Mouse (Mus musculus) monocyte, adult 2 months (primary cell): ENCODE data around the gene Nudt15.
A peak's percentile ranks its signal among the peaks of the same experiment; 100 is the strongest.
"Not testable (repeated sequence)": the region's sequence is repeated elsewhere in the genome, so short reads cannot be mapped to it uniquely, and the experiment has no call there.

Experiments
- DNase-seq, 2 experiments: peaks; one replicate each; pipeline ENCODE4 v3.0.0; 2022; ENCODE audit warnings: low spot score in 2 of 2, low read depth in 1 of 2

Nudt15 gene

DNA sequence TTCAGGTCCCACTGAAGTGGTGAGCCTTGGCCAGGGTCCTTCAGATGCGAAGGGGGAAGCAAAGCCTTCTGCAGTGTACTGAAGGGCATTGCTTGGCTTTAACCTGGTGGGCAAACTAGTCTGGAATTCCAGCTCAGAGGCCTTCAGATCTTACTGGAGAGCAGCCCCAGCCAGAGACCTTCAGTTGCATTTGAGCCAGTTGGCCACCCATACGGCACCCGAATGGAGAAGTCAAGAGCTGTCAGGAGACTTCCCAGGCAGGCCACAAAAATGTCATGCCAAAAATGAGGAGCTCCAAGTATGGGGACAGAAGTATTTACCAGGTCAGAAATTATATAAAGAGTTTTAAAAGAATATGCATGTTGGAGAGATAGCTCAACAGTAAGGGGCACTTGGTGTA, at the start of gene Nudt15:
Gene Nudt15, minus strand, starts transcription at position 192 of the 400 bp plus-strand sequence.
- no peak for DNase-seq

DNA sequence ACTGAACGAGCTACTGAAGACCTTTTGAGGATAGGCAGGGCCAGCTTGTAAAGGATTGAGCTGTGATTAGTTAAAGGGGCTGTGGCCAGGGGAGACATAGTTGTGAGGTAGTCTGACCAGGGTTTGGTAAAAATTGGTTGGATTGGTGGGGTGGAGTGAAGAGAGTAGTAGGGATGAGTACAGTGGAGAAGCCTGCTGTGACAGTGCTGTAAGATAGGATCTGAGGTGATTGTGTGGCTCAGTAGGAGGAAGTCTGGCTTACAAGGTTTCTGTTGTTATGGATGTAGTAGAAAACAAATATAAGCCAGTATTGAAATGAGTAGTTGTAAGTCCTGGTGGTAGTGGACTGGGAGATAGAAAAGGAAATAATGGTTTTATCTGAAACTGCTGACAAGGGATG, 44.1 kb upstream of the Nudt15 start:
- DNase-seq: no peak

DNA sequence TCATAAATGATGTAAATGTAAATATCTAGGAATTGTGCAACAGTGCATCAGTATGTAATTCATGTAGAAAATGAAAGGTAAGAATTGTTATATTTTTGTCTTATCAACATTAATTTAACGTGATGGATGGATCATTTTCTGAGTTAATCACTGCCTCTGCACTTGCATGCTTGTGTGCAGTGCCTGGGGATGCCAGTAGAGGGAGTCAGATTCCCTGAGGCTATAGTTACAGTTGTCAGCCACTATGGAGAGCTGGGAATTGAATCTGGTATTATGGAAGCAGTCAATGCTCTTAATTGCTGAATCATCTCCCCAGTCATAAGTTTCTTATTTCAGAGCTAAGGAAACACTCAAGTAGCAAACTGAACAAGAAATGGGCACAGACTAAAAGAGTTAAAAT, 40.0 kb upstream of the Nudt15 start:
- no peak for DNase-seq

DNA sequence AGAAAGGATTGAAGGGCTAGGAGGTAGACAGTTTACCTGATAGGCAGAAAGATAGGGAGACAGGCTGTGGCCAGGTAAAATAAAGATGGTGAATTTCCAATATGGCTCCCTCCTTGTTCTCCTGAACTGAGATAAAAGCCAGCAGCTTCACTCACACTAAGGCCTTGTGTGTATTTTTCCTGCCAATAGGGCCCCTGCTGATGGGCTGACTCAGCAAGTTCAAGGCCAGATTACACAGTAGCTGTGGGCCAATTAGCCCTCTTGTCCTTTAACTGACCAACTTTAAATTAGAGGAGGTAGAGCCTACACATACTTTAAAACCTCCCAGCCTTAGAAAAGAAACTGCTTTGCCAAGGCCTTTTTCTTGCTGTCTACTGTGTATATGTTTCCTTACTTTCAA, 28.3 kb upstream of the Nudt15 start:
- DNase-seq: no peak

DNA sequence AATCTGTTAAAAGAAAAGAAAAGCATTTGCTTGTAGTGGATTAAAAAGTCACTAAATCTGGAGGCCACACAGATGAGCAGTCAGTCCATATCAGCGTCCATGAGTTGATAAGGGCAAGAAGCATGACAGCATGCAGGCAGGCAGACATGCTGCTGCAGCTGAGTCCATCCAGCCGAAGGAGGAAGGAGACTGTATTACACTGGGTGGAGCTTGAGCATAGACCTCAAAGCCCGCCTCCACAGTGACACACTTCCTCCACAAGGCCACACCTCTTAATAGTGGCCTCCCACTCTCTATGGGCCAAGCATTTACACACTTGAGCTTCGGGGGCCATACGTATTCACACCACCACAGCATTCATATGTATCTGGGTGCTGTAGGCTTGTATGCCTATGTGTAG, 26.0 kb upstream of the Nudt15 start:
- DNase-seq: no peak

DNA sequence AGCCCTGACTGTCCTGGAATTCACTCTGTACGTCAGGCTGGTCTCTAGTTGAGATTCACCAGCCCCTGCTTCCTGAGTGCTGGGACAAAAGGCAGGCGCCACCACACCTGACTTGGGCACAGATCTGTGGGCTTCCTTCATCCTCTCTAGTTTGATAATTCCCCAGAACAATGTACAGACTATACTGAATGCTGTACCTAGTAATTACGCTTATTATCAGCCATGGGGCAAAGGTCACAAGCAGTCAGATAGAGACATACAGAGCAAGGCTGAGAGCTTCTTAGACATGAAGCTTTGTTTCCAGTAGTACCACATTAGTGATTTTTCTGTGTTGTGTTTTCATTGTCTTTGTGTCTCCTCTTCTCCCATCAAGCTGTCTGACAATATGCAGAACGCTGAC, 23.1 kb upstream of the Nudt15 start:
- no peak for DNase-seq

DNA sequence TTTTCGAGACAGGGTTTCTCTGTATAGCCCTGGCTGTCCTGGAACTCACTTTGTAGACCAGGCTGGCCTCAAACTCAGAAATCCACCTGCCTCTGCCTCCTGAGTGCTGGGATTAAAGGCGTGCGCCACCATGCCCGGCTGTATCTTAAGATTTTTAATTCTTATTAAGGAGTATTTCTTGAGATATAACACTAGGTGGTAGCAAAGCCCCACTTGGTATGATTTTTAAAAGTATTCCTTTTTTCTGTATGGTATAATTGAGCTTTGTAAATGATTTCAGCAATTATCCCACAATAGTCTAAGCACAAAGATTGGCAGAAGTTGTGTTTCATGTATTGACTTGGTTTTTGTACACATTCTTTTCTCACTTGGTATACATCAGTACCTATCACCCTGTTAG, 21.8 kb upstream of the Nudt15 start:
- not testable (repeated sequence) for DNase-seq

DNA sequence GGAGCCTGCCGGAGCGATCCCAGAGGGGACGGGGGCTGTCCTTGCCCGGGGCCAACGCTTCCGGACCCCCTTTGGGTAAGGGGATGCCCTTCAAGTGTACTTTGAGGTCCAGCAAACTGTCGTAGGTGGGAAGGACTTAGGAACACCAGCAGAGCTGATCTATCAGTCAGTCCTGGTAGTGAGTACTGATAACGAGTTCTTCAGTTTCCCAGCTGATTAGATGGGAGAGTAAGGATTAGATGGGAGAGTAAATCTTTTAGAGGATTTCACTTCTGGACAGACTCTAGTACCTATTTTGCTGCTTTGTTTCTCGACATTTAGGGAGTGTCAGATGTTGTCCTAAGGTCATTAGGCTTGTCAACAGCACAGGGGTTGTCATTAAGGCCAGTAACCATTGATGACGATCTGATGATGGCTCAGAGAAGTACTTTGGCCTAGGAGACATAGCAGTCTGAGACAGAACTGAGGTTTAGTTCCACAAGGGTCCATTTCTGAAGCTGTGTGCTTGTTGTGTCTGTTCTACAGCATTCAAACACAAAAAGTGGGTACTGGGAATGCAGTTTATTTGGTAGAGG, 5.2 kb upstream of the Nudt15 start:
- no peak for DNase-seq

DNA sequence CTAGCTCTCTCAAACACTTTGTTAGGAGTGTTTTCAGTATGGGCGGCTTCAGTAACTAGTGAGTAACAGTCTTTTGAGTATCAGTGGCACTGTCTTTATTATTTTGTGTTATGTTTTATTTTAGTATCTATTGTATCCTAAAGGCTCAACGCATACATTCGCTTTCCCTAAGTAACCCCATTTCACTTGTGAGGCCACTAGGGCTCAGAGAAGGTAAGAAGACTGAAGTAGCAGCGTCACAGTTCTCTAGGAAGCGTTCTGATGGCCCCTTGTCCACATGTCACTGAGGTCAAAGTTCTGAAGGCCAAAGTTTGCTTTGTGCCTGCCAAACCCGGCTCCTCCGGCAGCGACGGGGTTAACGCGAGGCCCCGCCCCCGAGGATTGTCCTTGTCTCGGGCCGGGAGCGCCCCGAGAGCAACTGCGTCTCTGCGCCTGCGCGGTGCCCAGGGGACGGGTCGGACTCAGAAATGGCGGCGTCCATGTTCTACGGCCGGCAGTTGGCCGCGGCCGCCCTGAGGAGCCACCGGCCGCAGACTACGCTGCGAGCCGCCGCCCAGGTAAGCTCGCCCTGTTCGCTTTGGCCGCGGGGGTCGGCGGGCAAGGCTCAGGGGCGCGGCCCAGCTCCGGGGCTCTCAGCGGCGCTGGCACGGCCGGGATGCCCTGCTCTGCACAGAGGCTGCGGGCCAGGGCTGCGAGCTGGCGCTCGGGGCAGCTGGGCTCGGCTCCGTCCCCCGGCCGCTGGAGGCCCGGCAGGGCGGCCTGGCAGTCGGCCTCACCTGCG, 4.5 kb upstream of the Nudt15 start:
- DNase-seq: peak; percentile 84 to 91

DNA sequence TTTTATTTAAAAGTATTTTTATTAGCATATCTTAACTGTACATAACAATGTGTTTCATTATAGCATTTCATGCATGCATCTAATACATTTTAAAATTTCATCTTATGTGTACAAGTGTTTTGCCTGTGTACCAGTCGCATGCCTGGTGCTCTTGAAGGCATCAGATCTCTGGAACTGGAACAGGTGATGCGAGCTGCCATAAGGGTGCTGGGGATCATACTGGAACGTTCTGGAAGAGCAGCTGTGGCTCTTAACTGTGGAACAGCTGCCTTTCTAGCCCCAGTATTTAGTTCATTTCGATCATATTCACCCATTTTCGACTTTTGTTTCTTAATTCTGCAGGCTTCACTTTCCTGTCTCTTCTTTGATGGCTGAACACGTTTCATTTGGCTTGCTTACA, 3.1 kb upstream of the Nudt15 start:
- no peak for DNase-seq

DNA sequence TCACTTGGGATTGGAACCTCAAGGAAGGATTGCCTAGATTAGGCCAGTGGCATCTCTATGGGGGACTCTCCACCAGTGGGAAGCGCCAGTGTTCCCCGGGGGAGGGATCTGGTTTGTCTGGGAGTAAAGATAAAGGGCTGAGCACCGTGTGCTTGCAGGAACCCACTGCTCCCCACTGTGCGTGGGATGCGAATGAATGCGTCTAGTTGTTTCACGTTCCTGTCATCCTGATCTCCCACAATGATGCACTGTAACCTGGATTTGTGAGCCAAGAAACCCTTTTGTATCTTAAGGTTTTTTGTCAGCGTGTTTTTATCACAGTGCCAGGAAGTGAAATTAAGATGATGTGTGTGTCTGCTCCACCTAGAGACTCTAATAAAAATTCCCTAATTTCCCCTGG, 2.7 kb upstream of the Nudt15 start:
- DNase-seq: no peak

DNA sequence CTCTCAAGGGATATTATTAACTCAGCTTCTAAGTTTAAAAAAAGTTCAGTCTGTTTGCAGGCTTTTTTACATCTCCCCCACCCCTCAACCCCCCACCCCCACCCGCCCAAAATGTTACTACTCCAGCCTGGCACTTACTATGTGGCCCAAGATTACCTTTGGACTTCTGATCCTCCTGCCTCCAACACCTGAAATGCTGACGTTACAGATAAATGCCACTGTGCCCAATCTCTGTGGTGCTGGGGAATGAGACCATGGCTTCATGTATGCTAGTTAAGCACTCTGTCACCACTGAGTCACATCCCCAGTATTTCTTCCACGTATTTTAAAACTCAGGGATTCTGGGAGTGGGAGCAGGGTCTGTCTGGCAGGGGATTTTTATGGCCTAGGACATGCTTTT, 2.2 kb upstream of the Nudt15 start:
- DNase-seq: no peak

DNA sequence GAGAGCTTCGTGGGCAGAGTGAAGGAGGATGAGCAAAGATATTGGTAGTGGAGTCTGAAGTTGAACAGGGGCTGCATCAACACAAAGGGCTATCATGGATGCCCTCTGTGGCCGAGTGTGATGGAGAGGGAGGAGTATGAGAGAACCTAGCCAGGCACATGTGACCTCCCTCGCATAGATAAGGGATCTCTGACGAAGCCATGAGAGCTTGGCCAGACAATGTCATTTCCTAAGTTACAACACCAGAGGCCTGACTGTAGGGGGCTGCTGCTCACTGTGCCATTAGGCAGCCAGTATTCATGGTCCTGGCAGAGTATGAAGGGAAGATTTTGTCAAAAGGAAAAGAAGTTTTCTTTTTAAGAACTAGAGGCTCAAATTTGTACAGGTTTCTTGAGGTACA, 1.0 kb downstream of the Nudt15 start:
- DNase-seq: no peak

DNA sequence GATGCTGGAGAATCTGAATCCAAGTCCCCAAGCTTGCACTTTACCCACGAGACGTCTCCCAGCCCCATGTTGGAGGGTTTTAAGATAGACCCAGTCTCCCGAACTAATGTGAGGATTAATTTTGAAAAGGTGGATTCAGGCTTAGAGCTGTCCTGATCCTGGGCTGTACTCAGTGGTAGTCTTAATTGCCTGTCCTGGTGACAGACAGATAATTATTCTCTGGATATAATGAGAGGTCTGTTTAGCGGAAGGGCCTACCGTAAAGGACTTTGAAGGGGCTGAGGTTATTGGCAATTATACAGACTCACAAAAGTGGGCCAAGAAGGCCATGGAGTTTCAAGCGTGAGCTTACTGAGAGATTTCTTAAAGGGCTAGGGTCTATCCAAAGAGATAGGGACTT, 4.3 kb downstream of the Nudt15 start:
- DNase-seq: no peak

DNA sequence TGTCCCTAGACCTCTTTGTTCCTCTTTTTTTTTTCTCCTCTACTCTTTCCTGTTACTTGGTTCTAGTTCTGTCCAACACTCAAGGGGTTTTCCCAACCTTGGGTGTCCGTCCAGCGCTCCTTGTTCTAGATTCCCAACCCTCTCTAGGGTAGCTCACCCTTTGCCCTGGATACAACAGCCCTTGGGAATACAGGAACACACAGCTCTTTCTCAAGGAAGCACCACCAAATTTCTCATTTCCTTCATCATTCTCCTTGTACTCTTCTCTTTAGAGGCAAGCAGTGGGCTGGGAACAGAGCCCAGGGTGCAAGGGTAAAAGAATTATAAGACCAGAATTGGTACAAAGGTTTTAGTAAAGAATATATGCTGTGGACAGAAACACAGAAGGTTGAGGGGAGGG, 12.4 kb downstream of the Nudt15 start:
- no peak for DNase-seq

DNA sequence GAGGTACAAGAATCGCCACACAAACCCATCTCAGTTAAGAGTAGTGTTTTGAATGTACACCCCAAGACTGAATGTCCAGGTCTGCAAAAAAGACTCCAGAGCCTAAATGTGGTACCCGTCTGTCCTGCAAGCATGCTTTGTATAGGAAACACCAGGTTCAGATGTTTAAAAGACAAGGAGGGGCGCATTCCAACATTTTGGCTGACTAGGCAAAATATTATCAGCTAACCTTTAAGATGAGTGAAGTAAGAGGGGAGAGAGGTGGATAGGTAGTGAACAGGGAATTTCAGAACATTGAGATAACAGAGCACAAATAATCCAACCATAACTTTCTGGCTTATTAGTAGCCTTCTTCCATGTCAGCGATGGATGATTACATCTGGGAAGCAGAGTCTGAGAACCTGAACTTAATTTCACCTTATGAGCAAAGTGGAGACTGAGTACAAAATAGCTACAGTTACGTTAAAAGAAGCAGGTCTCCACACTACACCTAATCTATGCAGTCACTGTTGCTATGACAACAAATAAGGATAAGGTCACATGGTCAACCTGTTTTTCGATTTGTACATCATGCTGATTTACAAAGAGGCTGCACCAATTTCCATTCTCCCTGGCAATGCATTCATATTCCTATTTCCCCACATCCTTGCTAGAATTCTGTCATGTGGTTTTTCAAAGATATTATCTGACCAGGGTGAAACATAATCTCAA, 14.1 kb downstream of the Nudt15 start:
- DNase-seq: no peak

DNA sequence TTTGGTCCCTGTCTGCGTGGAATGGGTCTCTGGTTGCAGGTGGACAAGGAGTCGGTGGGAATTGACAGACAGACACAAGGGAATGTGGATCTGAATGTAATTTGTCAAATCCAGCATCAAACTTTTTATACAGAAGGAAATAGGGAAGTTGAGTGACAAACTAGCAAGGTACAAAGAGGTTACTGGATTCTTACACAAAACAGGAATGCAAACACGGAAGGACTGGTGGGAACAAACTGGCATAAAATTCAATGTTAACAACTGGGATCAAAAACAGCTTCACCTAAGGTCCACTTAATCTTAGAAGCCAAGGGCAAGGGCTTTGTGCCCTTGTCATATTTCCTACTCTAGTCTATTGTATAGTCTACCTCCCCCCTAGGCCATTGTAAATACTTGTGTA, 19.4 kb downstream of the Nudt15 start:
- not testable (repeated sequence) for DNase-seq

DNA sequence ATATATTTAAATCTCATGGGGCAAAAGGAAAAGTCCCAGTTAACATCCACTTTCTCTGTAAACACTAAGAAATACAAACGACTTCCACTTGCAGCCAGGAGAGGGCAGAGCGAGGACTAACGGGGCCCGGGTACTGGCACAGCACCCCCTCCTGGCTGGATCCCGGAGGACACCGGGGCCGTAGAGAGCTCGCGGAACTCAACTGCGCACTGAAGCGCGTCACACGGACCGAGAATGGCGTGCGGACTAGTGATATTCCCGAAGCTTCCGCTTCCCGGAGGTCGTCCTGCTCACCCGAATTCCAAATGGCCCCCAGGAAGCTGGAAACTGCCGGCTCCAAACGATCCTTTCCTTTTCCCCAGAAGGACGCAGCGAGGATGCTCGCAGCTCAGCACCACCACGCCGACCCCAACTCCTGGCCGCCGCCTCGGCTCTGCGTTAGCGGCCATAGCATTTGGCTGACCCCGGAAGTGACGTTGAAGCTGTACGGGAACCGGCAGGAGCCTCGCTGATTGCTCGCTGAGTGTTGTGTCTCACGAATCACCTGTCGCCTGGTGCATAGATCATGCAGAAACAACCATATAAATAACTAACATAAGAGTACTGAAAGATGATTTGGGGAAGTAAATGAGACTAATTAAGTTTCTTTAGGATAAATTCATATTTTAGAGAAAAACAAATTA, 23.1 kb downstream of the Nudt15 start, which contains the start of gene Sucla2:
Gene Sucla2, plus strand, starts transcription at position 554 of the 683 bp plus-strand sequence.
- DNase-seq: peak; percentile 80 to 92

DNA sequence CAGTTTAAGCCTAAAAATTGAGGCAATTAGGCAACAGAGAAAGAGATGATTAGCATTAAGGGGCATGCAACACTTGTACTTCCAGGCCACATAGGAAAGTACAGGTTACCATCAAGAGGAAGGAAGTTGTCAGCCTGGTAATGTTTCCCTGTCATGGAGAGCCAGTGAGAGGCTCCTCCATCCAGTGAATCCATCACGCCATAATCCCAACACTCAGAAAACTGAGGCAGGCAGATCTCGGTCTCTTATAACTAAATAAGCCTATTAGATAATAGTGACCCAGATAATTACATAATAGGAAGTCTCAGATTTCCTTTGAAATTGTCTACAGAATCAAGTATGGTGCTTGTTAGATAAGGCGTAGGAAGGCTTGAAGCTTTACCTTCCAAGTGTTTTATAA, 23.9 kb downstream of the Nudt15 start:
- DNase-seq: no peak

DNA sequence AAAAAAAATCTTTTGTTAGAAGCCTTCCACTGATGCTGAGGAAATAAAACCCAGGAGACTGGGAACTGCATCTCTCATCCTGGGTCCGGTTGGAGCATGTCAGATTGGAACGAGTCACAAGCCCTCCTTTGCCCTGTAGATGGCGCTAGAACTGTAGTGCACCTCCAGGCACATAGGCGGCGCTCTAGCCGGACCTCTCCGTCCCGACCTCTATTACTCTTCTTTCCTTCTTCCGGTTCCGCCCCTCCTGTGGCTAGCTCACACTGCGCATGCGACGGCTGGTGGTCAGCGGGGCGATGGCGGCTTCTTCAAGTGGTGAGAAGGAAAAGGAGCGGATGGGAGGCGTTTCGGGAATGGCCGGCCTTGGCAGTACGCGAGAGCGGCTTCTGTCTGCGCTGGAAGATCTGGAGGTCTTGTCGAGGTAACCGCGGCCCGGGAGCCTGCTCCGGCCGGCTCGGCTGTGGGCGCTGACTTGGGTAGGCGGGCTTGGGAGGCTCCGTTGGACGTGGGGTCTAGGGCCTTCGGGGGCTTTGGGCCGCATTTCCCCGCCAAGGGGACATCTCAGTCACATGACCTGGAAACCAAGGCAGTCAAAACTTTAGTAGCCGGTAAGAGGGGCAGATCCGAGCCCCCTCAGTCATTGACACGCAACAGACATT, 38.1 kb downstream of the Nudt15 start, which contains the start of gene Med4:
Gene Med4, plus strand, starts transcription at position 261 of the 659 bp plus-strand sequence.
- DNase-seq: peak; percentile 89 to 92
